Mouse (Mus musculus) frontal cortex, postnatal 36 days (tissue): ENCODE data around the gene Epha4.
A peak's percentile ranks its signal among the peaks of the same experiment; 100 is the strongest.

Source experiments
- DNase-seq, 2 experiments: peaks; one replicate each; pipeline ENCODE4 v3.0.0; 2022; ENCODE audit warnings: low spot score in 2 of 2

The Epha4 gene

DNA sequence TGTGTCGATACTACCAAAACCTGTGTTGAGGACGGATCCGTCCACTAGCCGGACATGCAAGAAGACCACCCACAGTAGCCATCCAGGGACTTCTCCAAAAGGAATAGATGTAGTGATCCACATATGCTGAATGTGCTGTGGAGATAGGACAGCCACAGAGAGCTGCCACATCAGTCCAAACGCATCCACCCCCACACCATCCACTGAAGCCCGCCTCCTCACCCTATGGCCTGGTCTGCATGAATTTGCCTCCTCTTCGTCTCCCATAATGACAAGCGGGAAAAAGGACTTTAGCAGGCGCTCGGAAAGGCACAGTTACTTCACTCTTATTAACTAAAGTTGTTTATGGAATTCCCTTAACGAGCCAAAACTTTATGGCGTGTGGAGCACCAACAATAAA is 68.5 kb downstream of the Epha4 start:
- DNase-seq: peak; percentile 40 to 48

GRCm38 (mm10) chr1:77444648-77445047 is 70.2 kb downstream of the Epha4 start:
- DNase-seq: no peak

DNA sequence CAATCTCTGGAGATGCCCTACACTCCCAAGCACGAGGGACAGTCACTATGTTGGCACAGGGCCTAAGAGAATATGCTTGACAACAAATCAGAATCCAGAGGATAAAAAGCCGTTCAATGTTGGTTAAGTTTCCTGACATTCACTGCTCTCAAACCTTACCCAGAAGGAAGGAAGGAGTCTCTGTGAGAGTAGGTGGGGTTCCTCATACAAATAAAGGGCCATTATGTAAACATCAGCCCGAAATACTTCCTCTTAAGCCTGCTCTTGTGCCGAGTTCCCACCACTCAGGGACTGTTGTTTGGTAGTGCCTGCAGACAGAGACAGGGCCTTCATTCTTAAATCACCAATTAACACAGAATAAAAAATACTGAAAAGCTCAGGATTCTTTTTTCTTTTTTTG is 72.9 kb downstream of the Epha4 start:
- DNase-seq: no peak

DNA sequence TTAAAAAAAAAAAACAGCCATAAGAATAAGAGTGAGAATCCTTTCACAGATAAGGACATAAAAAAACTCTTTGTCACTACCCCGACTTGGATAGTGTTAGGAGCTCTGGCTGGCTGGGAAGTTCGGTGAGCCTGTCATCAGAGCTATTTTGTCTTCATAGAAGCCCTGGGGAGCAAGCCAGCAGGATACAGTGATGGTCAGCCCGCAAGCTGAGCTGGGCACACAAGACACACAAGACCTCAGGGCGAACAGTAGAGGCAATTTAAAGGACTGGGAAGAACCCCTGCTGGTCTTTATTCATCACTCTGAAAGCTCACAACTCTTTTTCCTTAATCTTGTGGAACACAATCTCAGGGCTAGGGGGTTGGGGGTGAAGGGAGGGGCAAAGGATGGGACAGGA is 73.5 kb downstream of the Epha4 start:
- DNase-seq: no peak

DNA sequence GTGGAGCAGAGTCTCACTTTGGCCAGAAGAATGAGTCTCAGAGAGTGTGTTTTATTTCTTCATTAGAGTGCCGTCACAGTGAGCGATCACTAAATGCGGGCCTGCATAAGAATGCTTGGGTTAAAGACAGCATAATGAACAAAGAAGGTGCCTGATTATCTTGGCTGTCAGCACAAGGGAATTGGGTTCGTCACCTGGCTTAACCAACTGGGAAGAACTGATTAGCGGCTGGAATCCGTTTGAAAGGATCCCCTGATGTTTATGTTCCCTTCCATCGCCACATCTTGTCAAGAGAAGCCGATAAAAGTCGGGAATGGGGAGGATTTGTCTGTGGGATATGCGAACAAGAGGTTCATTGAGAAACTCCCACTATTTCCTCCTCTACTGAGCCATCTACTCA is 74.4 kb downstream of the Epha4 start:
- DNase-seq: no peak

GRCm38 (mm10) chr1:77439383-77440074 is 75.4 kb downstream of the Epha4 start:
- DNase-seq: no peak

- DNase-seq: no peak
Measured at GRCm38 (mm10) chr1:77438639-77439038, 76.2 kb downstream of the Epha4 start.

DNA sequence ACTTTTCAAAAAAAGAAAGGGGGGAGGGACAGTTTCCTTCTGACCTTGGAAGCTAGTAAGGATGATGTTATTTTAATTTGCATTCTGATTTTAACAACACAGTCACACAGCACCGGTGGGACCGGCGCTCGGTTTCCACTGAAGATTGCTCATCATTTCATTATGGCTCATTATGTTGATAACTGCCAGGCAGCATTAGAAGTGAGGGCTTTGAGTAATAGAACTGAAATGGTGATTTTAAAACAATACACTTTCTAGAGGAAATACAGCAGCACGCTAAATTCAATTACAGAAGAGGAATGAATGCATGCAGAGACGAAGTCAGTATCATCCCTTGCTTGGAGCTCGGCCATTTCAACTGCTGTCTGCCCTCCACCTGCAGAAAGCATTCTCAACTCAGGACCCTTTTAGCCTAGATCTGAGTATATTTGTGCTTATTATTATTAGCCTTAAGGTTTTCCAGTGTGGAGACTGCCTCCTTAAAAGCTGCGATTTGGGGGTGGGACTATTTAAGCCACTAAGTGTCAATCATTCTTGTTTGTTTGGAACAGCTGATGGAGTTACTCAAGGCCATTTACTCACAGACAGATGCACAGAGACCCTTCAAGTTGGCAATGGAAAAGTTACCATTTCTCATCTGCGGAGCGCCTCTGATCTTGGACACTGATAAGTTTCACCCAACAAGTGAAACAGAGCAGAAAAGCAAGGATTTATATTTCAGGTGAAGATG is 76.8 kb downstream of the Epha4 start:
- no peak for DNase-seq

GRCm38 (mm10) chr1:77435045-77435444 is 79.8 kb downstream of the Epha4 start:
- DNase-seq: no peak

DNA sequence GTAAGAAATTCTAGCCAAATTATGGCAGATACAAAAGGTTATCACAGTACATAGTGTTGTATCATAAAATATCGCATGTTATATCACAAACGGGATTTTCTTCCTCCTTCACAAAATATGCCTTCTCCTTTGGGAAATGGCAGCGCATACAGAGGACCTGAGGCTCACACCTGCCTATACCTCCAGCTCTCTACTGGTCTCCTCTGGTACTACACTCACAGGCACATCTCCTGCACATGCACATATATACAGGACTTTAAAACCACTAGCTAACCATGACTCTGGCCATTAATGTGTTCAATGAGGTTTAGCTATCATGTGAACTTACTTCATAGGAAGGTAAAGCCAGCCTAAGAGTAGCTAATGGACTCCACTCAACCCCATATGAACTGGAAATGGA is 81.7 kb downstream of the Epha4 start:
- DNase-seq: no peak

DNA sequence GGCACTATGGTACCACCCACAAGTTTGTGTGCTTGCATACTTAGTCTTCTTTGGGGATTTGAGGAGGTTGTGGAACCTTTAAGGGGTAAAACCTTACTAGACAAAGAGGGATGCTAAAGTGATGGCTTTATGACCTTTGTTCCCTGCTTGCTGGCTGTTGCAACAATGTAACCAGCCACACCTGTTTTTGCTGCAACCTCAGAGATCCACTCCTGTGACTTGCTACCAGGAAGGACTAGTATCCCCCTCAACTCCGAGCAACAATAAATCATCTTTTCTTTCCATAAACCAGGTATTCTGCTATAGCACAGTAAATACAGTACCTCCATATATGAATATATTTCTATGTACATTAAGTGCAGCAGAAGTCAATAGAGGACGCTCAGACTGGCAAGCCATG is 82.4 kb downstream of the Epha4 start:
- DNase-seq: no peak

GRCm38 (mm10) chr1:77429174-77429573 is 85.7 kb downstream of the Epha4 start:
- peak in 1 of 2 experiments; percentile 34 for DNase-seq

DNA sequence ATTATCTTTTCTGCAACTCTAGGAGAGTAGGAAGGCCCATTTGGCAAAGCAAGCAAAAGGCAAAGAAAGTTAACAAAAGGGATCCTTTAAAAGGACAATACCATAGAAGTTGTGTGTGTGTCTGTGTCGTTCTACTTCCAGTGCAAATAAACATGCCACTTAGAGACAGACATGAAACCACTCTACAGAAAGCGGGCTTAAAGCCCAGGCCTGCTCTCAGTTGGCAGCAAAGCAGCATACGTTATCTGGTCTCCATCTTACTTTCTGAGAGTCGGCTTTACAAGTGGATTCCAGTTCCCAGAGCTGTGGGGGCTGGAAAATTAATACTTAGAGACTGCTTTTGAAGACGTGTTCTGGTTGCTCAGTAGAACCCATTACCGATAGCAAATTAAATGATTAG is 87.9 kb downstream of the Epha4 start:
- DNase-seq: no peak

- no peak for DNase-seq
Measured at GRCm38 (mm10) chr1:77425171-77425570, 89.7 kb downstream of the Epha4 start.

GRCm38 (mm10) chr1:77421081-77421480 is 93.8 kb downstream of the Epha4 start:
- no peak for DNase-seq

DNA sequence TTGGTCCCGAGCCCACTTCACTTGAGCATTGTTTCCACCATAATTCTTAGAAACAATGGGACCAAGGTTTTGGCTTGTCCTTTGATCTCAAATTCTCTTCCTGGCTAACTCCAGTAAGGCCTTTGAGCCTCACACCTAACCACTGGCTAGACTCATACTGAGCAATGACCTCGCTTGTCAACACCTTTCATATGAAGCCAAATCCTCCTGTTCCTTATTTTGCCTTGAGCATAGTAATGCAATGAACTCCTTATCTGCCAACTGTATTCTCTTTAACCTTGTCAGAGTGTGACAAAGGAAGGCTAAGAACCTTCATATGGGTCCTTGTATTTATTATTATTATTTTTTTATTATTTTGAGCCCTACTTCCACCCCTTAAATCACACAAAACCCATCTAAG is 94.5 kb downstream of the Epha4 start:
- DNase-seq: no peak

DNA sequence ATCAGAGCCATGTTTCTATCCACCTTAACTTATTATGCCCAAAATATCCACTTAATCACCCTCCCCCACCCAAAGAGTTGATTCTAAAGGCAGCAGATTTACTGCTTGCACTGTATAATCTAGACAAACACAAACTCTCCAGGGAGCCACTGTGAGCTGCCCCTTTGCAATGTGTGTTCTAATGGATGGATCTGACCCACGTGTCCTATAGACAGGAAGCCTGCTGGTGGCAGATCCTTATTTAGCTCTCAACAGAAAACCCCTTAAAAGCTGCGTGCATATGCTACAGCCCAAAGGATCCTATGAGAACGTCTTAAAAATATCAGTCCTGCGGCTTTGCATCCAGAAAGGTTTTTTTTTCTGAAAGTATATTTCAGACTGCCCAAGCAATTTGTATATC is 98.0 kb downstream of the Epha4 start:
- DNase-seq: no peak

GRCm38 (mm10) chr1:77412871-77413669 is 101.8 kb downstream of the Epha4 start:
- no peak for DNase-seq

GRCm38 (mm10) chr1:77412285-77412684 is 102.6 kb downstream of the Epha4 start:
- no peak for DNase-seq

DNA sequence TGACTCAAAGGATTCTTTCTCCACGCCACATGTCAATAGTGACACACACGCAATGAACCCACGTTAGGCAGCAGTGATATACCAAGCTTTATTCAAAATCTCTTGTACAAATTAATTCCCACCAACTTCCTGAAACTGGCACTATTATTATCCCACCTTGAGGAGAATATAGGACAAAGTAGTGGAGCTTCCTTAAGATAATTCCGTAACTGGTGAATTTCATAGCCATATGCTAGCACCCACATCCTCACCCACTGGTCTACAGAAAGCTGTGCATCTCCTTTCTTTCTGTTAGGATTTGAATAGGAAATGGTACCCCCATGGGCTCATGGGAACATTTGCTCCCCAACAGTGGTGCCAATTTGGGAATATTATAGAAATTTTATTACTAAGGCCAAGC is 103.7 kb downstream of the Epha4 start:
- DNase-seq: peak in 1 of 2 experiments; percentile 59

DNA sequence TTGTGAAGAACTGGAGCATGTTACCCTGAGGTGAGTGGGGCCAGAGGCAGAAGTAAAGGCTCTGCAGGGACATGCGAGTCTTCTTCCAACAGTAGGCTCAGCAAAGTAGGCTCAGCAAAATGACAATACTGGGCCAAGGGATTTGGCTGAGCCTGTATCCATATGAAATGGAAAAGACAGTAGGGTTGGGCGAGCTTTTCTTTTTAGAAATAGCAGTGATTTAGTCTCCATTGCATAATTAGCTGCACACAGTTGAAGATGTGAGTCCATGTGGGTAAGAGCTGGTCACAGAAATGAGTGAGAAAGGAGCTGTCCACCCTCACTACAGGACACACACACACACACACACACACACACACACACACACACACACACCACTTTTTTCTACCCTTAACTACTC is 104.2 kb downstream of the Epha4 start:
- no peak for DNase-seq

GRCm38 (mm10) chr1:77410153-77410552 is 104.7 kb downstream of the Epha4 start:
- no peak for DNase-seq

GRCm38 (mm10) chr1:77409509-77409908 is 105.4 kb downstream of the Epha4 start:
- DNase-seq: no peak
